Mouse (Mus musculus) spleen, embryonic (tissue): ENCODE data around the gene Fkbp5.

Experiments
- CTCF ChIA-PET: fragments of 350-600 bp; sonication (Branson Sonifier 250); formaldehyde crosslinking; loops from one replicate; lab custom pipeline; 2022; lab: Charles Lee

Fkbp5 gene

GRCm38 (mm10) chr17:28467749-28468148, 49.6 kb downstream of the Fkbp5 start:
- CTCF ChIA-PET = interaction anchor here (0.8 kb wide), 1 partner anchor 8 kb away, joined by 3 read pairs; no protein-coding TSS in a partner anchor

GRCm38 (mm10) chr17:28465968-28466367, 51.4 kb downstream of the Fkbp5 start:
- CTCF ChIA-PET = interaction anchor here (0.6 kb wide), 1 partner anchor 46 kb away, joined by 4 read pairs; no protein-coding TSS in a partner anchor

GRCm38 (mm10) chr17:28463701-28464443, 53.5 kb downstream of the Fkbp5 start:
- CTCF ChIA-PET = no interaction called here

- CTCF ChIA-PET = no interaction called here
Measured at GRCm38 (mm10) chr17:28460388-28460787, 56.9 kb downstream of the Fkbp5 start.

- CTCF ChIA-PET = interaction anchor here (0.5 to 0.6 kb wide), 2 partner anchors 125 to 167 kb away, joined by 3 to 14 read pairs; no protein-coding TSS in a partner anchor
Measured at GRCm38 (mm10) chr17:28455098-28455497, 62.2 kb downstream of the Fkbp5 start.

GRCm38 (mm10) chr17:28452889-28453288, 64.4 kb downstream of the Fkbp5 start:
- CTCF ChIA-PET = no interaction called here

GRCm38 (mm10) chr17:28451914-28452313, 65.4 kb downstream of the Fkbp5 start:
- CTCF ChIA-PET = interaction anchor here (0.6 to 0.8 kb wide), 2 partner anchors 9 to 1249 kb away, joined by 3 to 5 read pairs; no protein-coding TSS in a partner anchor

GRCm38 (mm10) chr17:28451487-28451886, 65.8 kb downstream of the Fkbp5 start:
- CTCF ChIA-PET = interaction anchor here (0.8 kb wide), 1 partner anchor 10 kb away, joined by 3 read pairs; no protein-coding TSS in a partner anchor

- CTCF ChIA-PET = no interaction called here
Measured at GRCm38 (mm10) chr17:28448225-28448624, 69.1 kb downstream of the Fkbp5 start.

- CTCF ChIA-PET = interaction anchor here (0.6 kb wide), 1 partner anchor 339 kb away, joined by 3 read pairs; no protein-coding TSS in a partner anchor
Measured at GRCm38 (mm10) chr17:28447789-28448188, 69.5 kb downstream of the Fkbp5 start.

GRCm38 (mm10) chr17:28446820-28447168, 70.5 kb downstream of the Fkbp5 start:
- CTCF ChIA-PET = no interaction called here

- CTCF ChIA-PET = interaction anchor here (0.6 kb wide), 1 partner anchor 103 kb away, joined by 3 read pairs; no protein-coding TSS in a partner anchor
Measured at GRCm38 (mm10) chr17:28445886-28446819, 71.2 kb downstream of the Fkbp5 start.

GRCm38 (mm10) chr17:28442661-28443060, 74.7 kb downstream of the Fkbp5 start:
- CTCF ChIA-PET = no interaction called here

- CTCF ChIA-PET = no interaction called here
Measured at GRCm38 (mm10) chr17:28438342-28439115, 78.8 kb downstream of the Fkbp5 start.

- CTCF ChIA-PET = interaction anchor here (0.7 kb wide), 1 partner anchor 341 kb away, joined by 3 read pairs; no protein-coding TSS in a partner anchor
Measured at GRCm38 (mm10) chr17:28437938-28438337, 79.4 kb downstream of the Fkbp5 start.

GRCm38 (mm10) chr17:28434921-28435485, 82.3 kb downstream of the Fkbp5 start:
- CTCF ChIA-PET = no interaction called here

- CTCF ChIA-PET = no interaction called here
Measured at GRCm38 (mm10) chr17:28433029-28433428, 84.3 kb downstream of the Fkbp5 start.

GRCm38 (mm10) chr17:28431931-28432335, 85.4 kb downstream of the Fkbp5 start:
- CTCF ChIA-PET = no interaction called here

- CTCF ChIA-PET = no interaction called here
Measured at GRCm38 (mm10) chr17:28431038-28431437, 86.3 kb downstream of the Fkbp5 start.

- CTCF ChIA-PET = interaction anchor here (0.6 kb wide), 1 partner anchor 58 kb away, joined by 6 read pairs; no protein-coding TSS in a partner anchor
Measured at GRCm38 (mm10) chr17:28428474-28429258, 88.7 kb downstream of the Fkbp5 start.
